Mouse (Mus musculus) thymus, adult 2 months (tissue): Measurements from ENCODE around the gene Ndufb7. TPM values are rescaled to one million over a fixed set of nuclear protein-coding genes. Genes with fewer than 3 reads are reported as not detected.

Experiments
- DNase-seq: peaks from one replicate; pipeline ENCODE4 v3.0.0; 2021
- H3K27ac ChIP-seq: fragments of 200-500 bp; 2 replicates; pipeline ENCODE4 v1.5.1; 2012; ENCODE audit warnings: low read length, control low read depth; ENCODE audit not compliant: control insufficient read depth, insufficient read depth
- H3K27me3 ChIP-seq: fragments of 200-500 bp; 2 replicates; pipeline ENCODE4 v1.6.1; 2012; ENCODE audit warnings: mild to moderate bottlenecking, low read length, moderate library complexity, mixed read lengths; ENCODE audit not compliant: control insufficient read depth, insufficient read depth
- H3K36me3 ChIP-seq: fragments of 200-500 bp; 2 replicates; pipeline ENCODE4 v1.6.1; 2012; ENCODE audit warnings: mild to moderate bottlenecking, low read length, moderate library complexity; ENCODE audit not compliant: control insufficient read depth, insufficient read depth
- H3K4me1 ChIP-seq: fragments of 200-500 bp; replicated peaks from 2 replicates; pipeline ENCODE4 v1.6.1; 2012; ENCODE audit warnings: low read length; ENCODE audit not compliant: control insufficient read depth, insufficient read depth
- H3K4me3 ChIP-seq: fragments of 200-500 bp; 2 replicates; pipeline ENCODE4 v1.5.1; 2012; ENCODE audit warnings: mild to moderate bottlenecking, low read length, control low read depth, moderate library complexity; ENCODE audit not compliant: control insufficient read depth, insufficient read depth
- CTCF ChIP-seq: fragments of 200-500 bp; IDR thresholded peaks from 2 replicates; pipeline ENCODE4 v1.5.1; 2012; ENCODE audit warnings: mild to moderate bottlenecking, control low read depth, low read length, moderate library complexity, borderline replicate concordance; ENCODE audit not compliant: control insufficient read depth, poor library complexity, insufficient read depth; ENCODE audit errors: extremely low read depth
- POLR2A ChIP-seq: fragments of 200-500 bp; IDR thresholded peaks from 2 replicates; pipeline ENCODE4 v1.6.1; 2012; ENCODE audit warnings: mild to moderate bottlenecking, low read length, control low read depth, moderate library complexity; ENCODE audit not compliant: control insufficient read depth, poor library complexity, insufficient read depth; ENCODE audit errors: extremely low read depth
- whole genome bisulfite sequencing: fragments of 180-500 bp; shearing (Covaris S2); methylation state at CpG from one replicate; pipeline ENCODE4 v1.1.7; 2018; 5-methylcytosine and 5-hydroxymethylcytosine counted together
- polyA plus RNA-seq: library from polyadenylated mRNA; depleted of rRNA; stranded (reverse); fragments of >200 nt; gene quantifications from 2 replicates; pipeline ENCODE4 v1.2.3, GENCODE M21; 2012; rRNA removed

Ndufb7 gene
- polyA plus RNA-seq, 1 experiment, result 498 TPM

- H3K36me3 ChIP-seq, result peaks cover 27% of the 10 kb centered on the region
- peak overlapping the region; percentile 67 for H3K27ac ChIP-seq
- WGBS, result 59% methylated on average over 10 of the region's 10 CpGs
- H3K4me3 ChIP-seq, result peak overlapping the region; percentile 41
- peaks cover 31% of the 10 kb centered on the region for H3K4me1 ChIP-seq
- H3K27me3 ChIP-seq, result no peaks in the 10 kb centered on the region
- no peak for DNase-seq
- TF ChIP-seq CTCF (no peak), POLR2A (no peak)
Measured at GRCm38 (mm10) chr8:83609547-83610180, 43.2 kb downstream of the Ndufb7 start.

GRCm38 (mm10) chr8:83611921-83612320 is 45.5 kb downstream of the Ndufb7 start:
- peak; percentile 74 for DNase-seq
- 7% methylated on average over 4 of the region's 4 CpGs for WGBS
- Histone ChIP-seq H3K4me1 (peaks cover 31% of the 10 kb centered on the region), H3K36me3 (peaks cover 27% of the 10 kb centered on the region), H3K27me3 (no peaks in the 10 kb centered on the region), H3K4me3 (no peak overlapping the region), H3K27ac (peak overlapping the region; percentile 88)
- TF ChIP-seq CTCF (no peak), POLR2A (no peak)

GRCm38 (mm10) chr8:83613695-83614094 is 47.2 kb downstream of the Ndufb7 start:
- no peak overlapping the region for H3K4me3 ChIP-seq
- H3K36me3 ChIP-seq, result peaks cover 27% of the 10 kb centered on the region
- no peak overlapping the region for H3K27ac ChIP-seq
- no peak for DNase-seq
- peaks cover 36% of the 10 kb centered on the region for H3K4me1 ChIP-seq
- H3K27me3 ChIP-seq, result no peaks in the 10 kb centered on the region
- no peak for TF ChIP-seq CTCF
- 94% methylated on average over 4 of the region's 4 CpGs for WGBS

DNA sequence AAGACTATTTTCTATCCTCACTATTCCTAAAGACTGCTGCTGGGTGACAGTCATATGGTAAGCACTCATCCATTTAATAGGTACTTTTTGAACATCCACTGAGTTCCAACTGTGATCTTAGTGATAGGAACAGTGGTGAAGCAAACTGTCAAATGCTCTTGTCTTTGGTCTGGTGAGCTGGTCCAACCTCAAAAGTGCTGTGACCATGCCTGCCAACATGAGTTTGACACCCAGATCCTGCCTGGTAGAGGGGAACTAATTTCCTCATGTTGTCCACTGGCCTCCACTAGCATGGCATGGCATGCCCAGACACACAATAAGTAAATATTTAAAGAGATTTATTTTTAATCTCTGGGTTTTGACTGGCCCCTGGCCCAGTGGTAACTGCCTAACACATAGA is 50.2 kb downstream of the Ndufb7 start:
- Histone ChIP-seq H3K27me3 (no peaks in the 10 kb centered on the region), H3K36me3 (peaks cover 9% of the 10 kb centered on the region; the same call in 1 of the 2 replicates), H3K4me1 (peaks cover 24% of the 10 kb centered on the region), H3K4me3 (no peak overlapping the region), H3K27ac (no peak overlapping the region)
- TF ChIP-seq CTCF (no peak), POLR2A (no peak)
- no peak for DNase-seq

DNA sequence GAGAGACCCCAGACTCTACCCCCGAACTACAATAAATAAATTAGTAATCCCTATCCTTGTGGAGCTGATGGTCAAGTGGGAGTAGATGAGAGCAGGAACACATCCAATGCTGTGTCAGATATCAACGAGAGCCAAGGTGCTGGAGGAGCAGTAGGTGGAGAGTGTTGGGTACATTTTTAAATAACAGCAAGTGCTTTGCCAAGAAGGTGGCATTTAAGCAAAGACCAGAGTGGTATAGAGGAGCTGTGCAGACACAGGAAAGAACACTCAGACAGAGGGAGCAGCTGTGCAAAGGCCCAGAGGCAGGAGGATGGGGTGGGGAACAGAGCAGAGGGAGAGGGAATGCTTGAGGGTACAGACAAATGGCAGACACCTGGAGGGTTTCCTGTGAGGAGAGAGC is 50.6 kb downstream of the Ndufb7 start:
- Histone ChIP-seq H3K36me3 (peaks cover 8% of the 10 kb centered on the region; the same call in 1 of the 2 replicates), H3K4me1 (peaks cover 22% of the 10 kb centered on the region), H3K4me3 (no peak overlapping the region), H3K27me3 (no peaks in the 10 kb centered on the region), H3K27ac (no peak overlapping the region)
- TF ChIP-seq CTCF, result no peak
- no peak for TF ChIP-seq POLR2A
- no peak for DNase-seq
- WGBS, result 100% methylated on average over 2 of the region's 2 CpGs

DNA sequence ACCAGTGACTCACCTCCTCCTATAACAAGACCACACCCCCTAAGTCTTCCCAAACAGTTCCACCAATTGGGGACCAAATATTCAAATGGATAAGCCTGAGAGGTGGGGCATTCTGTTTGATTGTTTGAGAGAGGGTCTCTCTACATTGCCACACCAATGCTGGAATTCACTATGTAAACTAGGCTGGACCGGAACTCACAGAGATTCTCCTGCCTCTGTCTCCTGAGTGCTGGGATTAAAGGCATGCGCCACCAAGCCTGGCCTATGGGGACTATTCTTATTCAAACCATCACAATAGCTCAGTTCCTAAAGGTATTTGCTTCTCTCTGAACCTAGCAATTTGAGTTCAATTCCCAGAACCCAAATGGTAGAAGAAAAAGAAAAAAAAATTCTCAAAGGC is 52.1 kb downstream of the Ndufb7 start:
- TF ChIP-seq POLR2A, result no peak
- TF ChIP-seq CTCF, result no peak
- H3K36me3 ChIP-seq, result no peaks in the 10 kb centered on the region; the same call in 1 of the 2 replicates
- H3K4me1 ChIP-seq, result peaks cover 18% of the 10 kb centered on the region
- H3K27me3 ChIP-seq, result no peaks in the 10 kb centered on the region
- WGBS, result 98% methylated on average over 2 of the region's 2 CpGs
- no peak for DNase-seq
- no peak overlapping the region for H3K27ac ChIP-seq
- H3K4me3 ChIP-seq, result no peak overlapping the region

GRCm38 (mm10) chr8:83619568-83620285 is 53.3 kb downstream of the Ndufb7 start:
- no peaks in the 10 kb centered on the region for H3K27me3 ChIP-seq
- TF ChIP-seq CTCF (no peak), POLR2A (no peak)
- 79% methylated on average over 9 of the region's 9 CpGs for WGBS
- no peaks in the 10 kb centered on the region for H3K36me3 ChIP-seq
- peaks cover 18% of the 10 kb centered on the region for H3K4me1 ChIP-seq
- peak overlapping the region; percentile 85 for H3K27ac ChIP-seq
- DNase-seq, result peak; percentile 37
- H3K4me3 ChIP-seq, result no peak overlapping the region

Other genes with a start within 250 kb of the Ndufb7 start
- gene Elmod2, start 234.2 kb upstream of the Ndufb7 start, polyA plus RNA-seq, result 3.9 and 4.4 TPM in 2 replicates
- not detected in 2 replicates for gene Mgat4d, start 218.2 kb upstream of the Ndufb7 start, polyA plus RNA-seq
- gene Clgn, start 176.8 kb upstream of the Ndufb7 start, polyA plus RNA-seq, result 0.03 TPM in 1 of 2 replicates, not detected in the other
- 6.9 and 9.1 TPM in 2 replicates for gene Scoc, start 108.3 kb upstream of the Ndufb7 start, polyA plus RNA-seq
- gene Olfr370, start 30.9 kb upstream of the Ndufb7 start, polyA plus RNA-seq, result not detected in 2 replicates
- 577 and 705 TPM in 2 replicates for gene Tecr, start 41.3 kb downstream of the Ndufb7 start, polyA plus RNA-seq
- 87.1 and 91.0 TPM in 2 replicates for gene Dnajb1, start 41.5 kb downstream of the Ndufb7 start, polyA plus RNA-seq
- gene Gipc1, start 86.0 kb downstream of the Ndufb7 start, polyA plus RNA-seq, result 50.2 and 58.6 TPM in 2 replicates
- gene Ptger1, start 100.0 kb downstream of the Ndufb7 start, polyA plus RNA-seq, result 0.50 and 0.61 TPM in 2 replicates
- 321 and 324 TPM in 2 replicates for gene Pkn1, start 132.5 kb downstream of the Ndufb7 start, polyA plus RNA-seq
- 157 and 171 TPM in 2 replicates for gene Ddx39, start 148.5 kb downstream of the Ndufb7 start, polyA plus RNA-seq
- gene Adgre5, start 174.7 kb downstream of the Ndufb7 start, polyA plus RNA-seq, result 190 and 193 TPM in 2 replicates